Mouse (Mus musculus): ENCODE results near the gene Fam163b. TPM values are rescaled to one million over a fixed set of nuclear protein-coding genes. Genes with fewer than 3 reads are reported as not detected.

Fam163b gene
- total and polyA plus RNA-seq, 3 experiments, result not detected

GRCm38 (mm10) chr2:27181907-27182306 is 39.6 kb upstream of the Fam163b start:
- Histone ChIP-seq H3K4me1 (ENCODE audit: control insufficient read depth in 1 of 2, insufficient read depth in 2 of 2, low read length in 2 of 2) (no peaks in the 10 kb centered on the region), H3K36me3 (ENCODE audit: control insufficient read depth in 1 of 2, insufficient read depth in 2 of 2, low read length in 2 of 2) (no peaks in the 10 kb centered on the region), H3K9me3 (replicated peaks; ENCODE audit: insufficient read depth, low read length) (no peaks in the 10 kb centered on the region), H3K79me2 (ENCODE audit: control insufficient read depth, insufficient read depth, low read length, poor library complexity) (no peaks in the 10 kb centered on the region), H3K27ac (ENCODE audit: control insufficient read depth, low read depth, low read length) (no peak overlapping the region), H3K4me3 (ENCODE audit: control insufficient read depth in 1 of 2, insufficient read depth in 1 of 2, low read depth in 2 of 2, low read length in 2 of 2) (no peak overlapping the region), H3K27me3 (ENCODE audit: control insufficient read depth in 1 of 2, insufficient read depth in 2 of 2, low read length in 2 of 2) (peaks cover 6 to 8% of the 10 kb centered on the region in 2 experiments), H3K9ac (ENCODE audit: control insufficient read depth, low read depth, low read length, poor library complexity, severe bottlenecking) (no peak overlapping the region)
- DNase-seq (ENCODE audit: low read depth, low spot score), result no peak
- no peak for TF ChIP-seq MAFK (IDR thresholded peaks at IDR 0.05; ENCODE audit: borderline replicate concordance, low read depth, low read length)
- no peak for TF ChIP-seq BHLHE40 (IDR thresholded peaks at IDR 0.05; ENCODE audit: borderline replicate concordance, low read depth, low read length)
- TF ChIP-seq NRF1 (IDR thresholded peaks at IDR 0.05; ENCODE audit: insufficient read depth, low read depth, low read length, poor library complexity, severe bottlenecking), result no peak
- no peak for TF ChIP-seq CHD2 (IDR thresholded peaks at IDR 0.05; ENCODE audit: low read length)
- TF ChIP-seq ZMIZ1 (IDR thresholded peaks at IDR 0.05; ENCODE audit: low read depth, low read length), result no peak
- no peak for TF ChIP-seq MEF2A (IDR thresholded peaks at IDR 0.05; ENCODE audit: extremely low read depth, insufficient replicate concordance, low read depth, low read length, poor library complexity, severe bottlenecking)
- no peak for TF ChIP-seq KAT2A (conservative IDR thresholded peaks at IDR 0.05; ENCODE audit: low read depth, low read length)
- TF ChIP-seq HCFC1 (IDR thresholded peaks at IDR 0.05; ENCODE audit: low read depth, low read length), result no peak
- TF ChIP-seq RCOR1 (IDR thresholded peaks at IDR 0.05; ENCODE audit: low read depth, low read length), result no peak
- no peak for TF ChIP-seq POLR2AphosphoS5 (IDR thresholded peaks at IDR 0.05; ENCODE audit: borderline replicate concordance, low read depth, low read length)
- no peak for TF ChIP-seq GABPA (IDR thresholded peaks at IDR 0.05; ENCODE audit: low read depth, low read length)
- no peak for TF ChIP-seq ZNF384 (IDR thresholded peaks at IDR 0.05; ENCODE audit: low read depth, low read length)
- TF ChIP-seq USF1 (IDR thresholded peaks at IDR 0.05; ENCODE audit: low read depth, low read length), result no peak
- no peak for TF ChIP-seq MXI1 (IDR thresholded peaks at IDR 0.05; ENCODE audit: low read depth, low read length)
- TF ChIP-seq ZKSCAN1 (IDR thresholded peaks at IDR 0.05; ENCODE audit: low read depth, low read length), result no peak
- TF ChIP-seq GATA1 (IDR thresholded peaks at IDR 0.05; ENCODE audit: low read depth, low read length), result no peak

DNA sequence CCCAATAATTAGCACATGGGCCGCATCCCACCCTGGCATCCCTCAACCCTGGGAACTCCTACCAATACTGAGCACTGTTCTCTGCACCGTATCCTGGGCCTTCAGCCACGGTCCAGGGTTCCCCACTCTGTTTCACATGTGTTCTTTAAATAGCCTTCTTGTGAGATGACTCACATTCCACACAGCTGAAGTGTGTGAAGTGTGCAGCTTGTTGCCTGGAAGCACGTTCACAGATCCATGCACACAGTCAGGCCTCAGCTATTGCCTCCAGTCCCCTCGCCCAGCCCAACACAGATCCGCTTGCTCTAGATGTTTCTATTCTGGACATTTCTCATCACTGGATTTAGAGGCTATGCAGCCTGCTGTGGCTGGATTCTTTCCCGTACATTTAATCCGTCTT is 36.8 kb upstream of the Fam163b start:
- Histone ChIP-seq H3K79me2 (ENCODE audit: control insufficient read depth, insufficient read depth, low read length, poor library complexity) (no peaks in the 10 kb centered on the region), H3K9me3 (replicated peaks; ENCODE audit: insufficient read depth, low read length) (no peaks in the 10 kb centered on the region), H3K9ac (ENCODE audit: control insufficient read depth, low read depth, low read length, poor library complexity, severe bottlenecking) (no peak overlapping the region), H3K36me3 (ENCODE audit: control insufficient read depth in 1 of 2, insufficient read depth in 2 of 2, low read length in 2 of 2) (no peaks in the 10 kb centered on the region), H3K27me3 (ENCODE audit: control insufficient read depth in 1 of 2, insufficient read depth in 2 of 2, low read length in 2 of 2) (peaks cover 9 to 19% of the 10 kb centered on the region in 2 experiments), H3K4me3 (ENCODE audit: control insufficient read depth in 1 of 2, insufficient read depth in 1 of 2, low read depth in 2 of 2, low read length in 2 of 2) (no peak overlapping the region), H3K4me1 (ENCODE audit: control insufficient read depth in 1 of 2, insufficient read depth in 2 of 2, low read length in 2 of 2) (no peaks in the 10 kb centered on the region), H3K27ac (ENCODE audit: control insufficient read depth, low read depth, low read length) (no peak overlapping the region)
- no peak for DNase-seq (ENCODE audit: low read depth, low spot score)
- TF ChIP-seq MAFK (IDR thresholded peaks at IDR 0.05; ENCODE audit: borderline replicate concordance, low read depth, low read length), result no peak
- no peak for TF ChIP-seq RCOR1 (IDR thresholded peaks at IDR 0.05; ENCODE audit: low read depth, low read length)

All from MEL (cell line).